Mouse (Mus musculus) liver, embryonic 16.5 days (tissue): ENCODE results near the gene Tmem35b. TPM values are rescaled to one million over a fixed set of nuclear protein-coding genes. Genes with fewer than 3 reads are reported as not detected.

ENCODE experiments used
- polyA plus RNA-seq: library from polyadenylated mRNA; unstranded; fragments of >200 nt; fragmentation: Nextera tagmentation; extraction: Ambion mirVana; gene quantifications from 2 replicates; pipeline ENCODE4 v1.2.1, GENCODE M21; 2015

Tmem35b gene
- polyA plus RNA-seq, 1 experiment from 2014 or later = 8.5 TPM

Other genes starting within 250 kb of the Tmem35b start
- 3.1 and 3.2 TPM in 2 replicates for gene Zmym4, start 155.6 kb upstream of the Tmem35b start, polyA plus RNA-seq
- gene Sfpq, start 102.4 kb upstream of the Tmem35b start, polyA plus RNA-seq = 20.3 and 21.6 TPM in 2 replicates
- 8.1 and 8.4 TPM in 2 replicates for gene Zmym1, start 62.5 kb upstream of the Tmem35b start, polyA plus RNA-seq
- 3.3 and 3.7 TPM in 2 replicates for gene Zmym6, start 46.3 kb upstream of the Tmem35b start, polyA plus RNA-seq
- gene Dlgap3, start 45.5 kb downstream of the Tmem35b start, polyA plus RNA-seq = 0.19 and 0.24 TPM in 2 replicates
- gene Smim12, start 120.1 kb downstream of the Tmem35b start, polyA plus RNA-seq = 24.5 and 24.6 TPM in 2 replicates
- 1.8 and 2.8 TPM in 2 replicates for gene Gja4, start 190.3 kb downstream of the Tmem35b start, polyA plus RNA-seq
- 0.18 and 0.33 TPM in 2 replicates for gene Gjb3, start 207.2 kb downstream of the Tmem35b start, polyA plus RNA-seq
- 0.06 TPM in 1 of 2 replicates, not detected in the other for gene Gjb4, start 230.4 kb downstream of the Tmem35b start, polyA plus RNA-seq
- gene Gjb5, start 234.5 kb downstream of the Tmem35b start, polyA plus RNA-seq = 0.06 and 0.07 TPM in 2 replicates